Mouse (Mus musculus): ENCODE measurements around the gene Ccdc57. TPM values are rescaled to one million over a fixed set of nuclear protein-coding genes. Genes with fewer than 3 reads are reported as not detected.

The Ccdc57 gene
- 1.4 and 1.7 TPM in 2 replicates for polyA plus RNA-seq (2012; rRNA removed)

DNA sequence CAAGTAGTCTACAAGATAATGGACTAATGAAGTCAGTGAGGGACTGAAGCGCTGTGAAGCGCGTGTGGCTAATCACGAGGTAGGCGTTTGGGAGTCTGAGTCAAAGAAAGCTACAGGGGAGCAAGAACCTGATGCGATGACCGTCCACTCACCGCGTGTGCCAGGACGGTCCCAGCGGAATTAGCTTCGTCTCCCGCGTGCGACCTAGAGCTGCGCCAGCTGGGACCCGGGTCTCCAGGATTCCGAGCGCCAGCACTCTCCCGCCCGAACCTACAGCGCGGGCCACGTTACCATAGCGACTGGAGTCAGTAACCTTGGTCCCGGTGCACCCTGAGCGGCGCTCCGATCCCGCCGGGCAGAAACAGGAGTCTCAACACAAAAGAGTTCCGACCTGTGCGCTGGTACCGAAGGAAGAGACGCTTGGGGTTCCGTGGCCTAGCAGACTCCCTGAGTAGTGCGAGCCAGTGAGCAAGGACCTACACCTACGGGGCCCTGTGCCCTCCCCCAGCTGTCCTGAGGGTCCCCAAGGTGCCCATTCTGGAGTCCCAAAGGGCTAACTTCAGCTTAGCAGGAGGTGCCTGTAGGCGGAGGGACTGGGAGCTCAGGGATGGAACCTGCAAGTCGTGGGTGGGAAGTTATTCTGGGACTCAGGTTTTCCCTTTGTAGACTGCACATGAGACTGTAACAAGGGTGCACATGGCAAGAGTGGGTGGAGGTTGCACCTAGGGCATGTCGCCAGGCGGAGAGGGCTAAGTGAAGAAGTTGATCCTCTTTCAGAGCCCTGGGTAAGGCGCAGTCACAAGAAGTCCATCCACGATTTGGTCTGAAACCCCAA lies at the start of gene Ccdc57:
Gene Ccdc57, minus strand, starts transcription at position 309 of the 835 bp plus-strand sequence.

DNA sequence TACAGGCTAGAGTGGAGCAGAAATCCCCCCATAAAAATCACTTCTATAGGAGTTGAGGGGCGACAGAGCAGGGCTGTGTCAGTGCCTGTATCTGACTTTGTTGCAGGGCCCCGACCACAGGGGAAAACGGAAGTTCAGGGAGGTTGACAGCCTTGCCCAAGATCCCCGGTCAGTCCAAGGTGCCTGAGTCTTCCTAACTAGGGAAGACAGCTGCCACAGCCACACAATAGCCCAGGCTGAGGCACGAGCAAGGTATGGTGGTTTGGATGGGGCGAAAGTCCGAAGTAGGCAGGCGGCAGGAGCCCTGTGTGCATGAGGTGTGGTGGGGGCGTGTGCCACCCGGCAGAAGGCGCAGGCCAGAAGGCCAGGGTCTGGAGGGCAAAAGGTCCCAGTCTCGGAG lies 15.7 kb upstream of the Ccdc57 start, which contains the start of gene Slc16a3:
Gene Slc16a3, plus strand, starts transcription at position 153 of the 400 bp plus-strand sequence.

DNA sequence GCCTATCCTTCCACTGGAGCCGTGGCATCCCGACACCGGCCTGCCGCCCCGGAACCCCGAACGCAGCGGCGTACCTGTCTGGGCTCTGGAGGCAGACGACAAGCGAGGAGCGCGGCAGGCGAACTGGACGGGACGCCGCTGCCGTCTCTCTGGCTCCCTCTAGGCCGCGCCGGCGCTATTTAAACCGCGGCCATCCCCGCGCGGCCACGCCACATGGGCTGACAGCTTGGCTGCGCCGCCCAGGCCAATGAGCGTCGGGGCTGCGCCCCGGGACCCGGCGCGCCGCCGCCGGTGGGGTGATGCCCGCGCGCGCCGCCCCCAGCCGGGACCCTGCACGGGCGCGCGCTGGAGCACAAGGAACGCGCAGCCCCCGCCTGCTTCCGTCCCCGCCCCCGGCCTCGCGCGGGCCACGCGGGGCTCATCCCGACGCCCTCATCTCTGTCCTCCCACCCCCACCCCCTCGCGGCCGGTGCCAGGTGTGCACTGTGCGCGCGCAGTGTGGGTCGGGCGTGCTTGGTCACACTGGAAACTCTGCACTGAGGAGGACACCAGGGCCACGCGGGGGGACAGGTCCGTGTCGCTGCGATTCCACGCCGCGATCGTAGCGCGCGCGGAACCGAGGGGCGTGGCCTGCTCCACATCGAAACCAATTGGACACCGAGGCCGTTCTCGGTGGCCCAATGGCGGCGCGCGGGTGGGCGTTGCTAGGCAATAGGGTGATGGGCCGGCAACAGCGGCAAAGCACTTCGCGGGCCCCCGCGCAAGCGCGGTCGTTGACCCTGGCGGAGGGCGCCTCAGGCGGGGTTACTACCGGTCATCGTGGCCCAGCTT lies 108.5 kb downstream of the Ccdc57 start, which contains the start of gene Fasn:
Gene Fasn, minus strand, starts transcription at position 592 of the 831 bp plus-strand sequence.

DNA sequence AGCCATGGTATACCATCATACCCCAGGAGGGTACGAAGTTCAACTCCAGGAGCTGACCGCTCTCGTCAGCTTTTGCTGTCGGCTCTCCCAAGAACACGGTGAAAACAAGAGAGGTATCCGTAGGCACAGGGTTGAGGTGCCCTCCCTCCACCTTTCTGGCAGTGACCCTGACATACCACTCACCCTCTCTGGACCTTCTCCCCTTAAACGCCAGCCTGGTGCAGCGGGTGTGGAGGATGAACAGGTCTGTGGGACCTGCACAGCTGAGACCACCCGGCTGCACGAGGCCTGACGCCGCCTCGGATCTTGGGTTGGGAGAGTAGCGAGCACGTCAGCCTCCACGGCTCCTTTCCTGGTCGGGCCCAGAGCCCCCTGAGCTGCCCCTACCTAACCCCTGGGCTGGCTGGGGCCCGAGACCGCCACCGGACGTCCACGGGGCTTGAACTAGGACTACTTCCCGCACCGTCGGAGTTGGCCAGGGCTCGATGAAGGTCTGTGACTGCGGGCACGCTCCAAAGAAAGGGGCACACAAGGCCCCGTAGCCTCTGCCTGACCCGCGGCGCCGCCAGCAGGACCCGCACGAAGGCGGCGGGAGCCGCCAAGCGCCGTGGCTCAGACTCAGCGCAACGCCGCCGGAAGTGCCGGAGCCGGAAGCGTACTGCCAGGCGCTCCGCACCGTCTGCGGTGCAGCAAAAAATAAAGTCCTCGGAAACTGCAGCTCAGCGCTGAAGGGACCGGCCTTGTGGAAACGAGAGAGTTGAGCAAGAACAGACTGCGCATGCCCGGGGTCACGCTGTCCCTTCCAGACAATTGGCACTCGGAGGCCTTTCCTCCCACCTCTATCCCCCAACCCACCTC lies 136.7 kb downstream of the Ccdc57 start, which contains the start of gene Dus1l:
Gene Dus1l, minus strand, starts transcription at position 648 of the 858 bp plus-strand sequence.

DNA sequence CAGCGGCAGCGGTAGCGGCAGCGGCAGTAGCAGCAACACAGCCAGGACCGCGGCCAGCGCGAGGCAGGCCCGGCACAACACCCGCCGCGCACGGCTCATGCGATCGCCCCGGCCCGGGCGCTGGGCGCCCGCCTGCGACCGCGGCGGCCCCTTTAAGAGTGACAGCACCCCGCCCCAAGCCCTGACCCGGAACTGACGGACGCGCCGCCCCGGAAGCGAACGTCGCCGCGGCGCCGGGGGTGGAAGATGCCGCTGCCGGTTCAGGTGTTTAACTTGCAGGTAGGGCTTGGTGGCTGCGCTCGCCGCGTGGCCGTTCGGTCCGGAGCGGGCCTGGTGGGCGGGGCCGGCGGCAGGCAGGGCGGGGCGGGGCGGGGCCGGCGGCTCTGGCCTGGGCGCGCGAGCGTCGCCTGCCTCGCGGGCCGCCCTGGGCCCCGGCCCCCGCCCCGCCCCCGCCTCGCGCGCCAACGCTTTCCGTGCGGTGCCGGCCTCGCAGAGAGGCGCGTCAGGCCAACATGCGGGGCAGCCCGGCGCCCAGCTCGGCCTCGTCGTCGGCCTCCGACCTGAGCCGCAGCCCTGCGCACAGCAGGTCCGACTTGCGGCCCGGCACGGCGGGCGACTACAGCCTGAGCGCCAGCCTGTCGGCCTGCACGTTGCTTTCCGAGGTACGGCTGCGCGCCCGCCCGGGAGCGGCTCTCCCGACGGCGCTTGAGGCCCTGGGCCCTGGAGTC lies 148.4 kb downstream of the Ccdc57 start, which contains the start of the genes Rfng and Gps1:
Gene Rfng, minus strand, starts transcription at position 144 of the 728 bp plus-strand sequence.
Gene Gps1, plus strand, starts transcription at position 209 of the 728 bp plus-strand sequence.

Other genes with a start within 250 kb of the Ccdc57 start
- gene Cenpx, start 219.1 kb downstream of the Ccdc57 start, polyA plus RNA-seq (2012; rRNA removed) = 61.2 and 66.5 TPM in 2 replicates
- 8.6 and 8.7 TPM in 2 replicates for gene Lrrc45, start 218.9 kb downstream of the Ccdc57 start, polyA plus RNA-seq (2012; rRNA removed)
- 1.3 and 1.4 TPM in 2 replicates for gene Rac3, start 211.4 kb downstream of the Ccdc57 start, polyA plus RNA-seq (2012; rRNA removed)
- 9.4 and 10.1 TPM in 2 replicates for gene Dcxr, start 205.6 kb downstream of the Ccdc57 start, polyA plus RNA-seq (2012; rRNA removed)
- gene Cbr2, start 200.8 kb downstream of the Ccdc57 start, polyA plus RNA-seq (2012; rRNA removed) = 0.16 TPM in 1 of 2 replicates, not detected in the other
- 2.8 and 3.7 TPM in 2 replicates for gene Hmga1b, start 170.1 kb downstream of the Ccdc57 start, polyA plus RNA-seq (2012; rRNA removed)
- 6.9 and 8.6 TPM in 2 replicates for gene Rfng, start 148.7 kb downstream of the Ccdc57 start, polyA plus RNA-seq (2012; rRNA removed)
- 61.2 and 70.7 TPM in 2 replicates for gene Gps1, start 148.6 kb downstream of the Ccdc57 start, polyA plus RNA-seq (2012; rRNA removed)
- 30.8 and 33.4 TPM in 2 replicates for gene Dus1l, start 136.5 kb downstream of the Ccdc57 start, polyA plus RNA-seq (2012; rRNA removed)
- 44.8 and 46.6 TPM in 2 replicates for gene Fasn, start 108.3 kb downstream of the Ccdc57 start, polyA plus RNA-seq (2012; rRNA removed)
- gene Slc16a3, start 15.6 kb upstream of the Ccdc57 start, polyA plus RNA-seq (2012; rRNA removed) = 19.7 and 22.6 TPM in 2 replicates
- 25.7 and 28.4 TPM in 2 replicates for gene Csnk1d, start 58.5 kb upstream of the Ccdc57 start, polyA plus RNA-seq (2012; rRNA removed)
- 0.34 and 0.43 TPM in 2 replicates for gene Cd7, start 106.5 kb upstream of the Ccdc57 start, polyA plus RNA-seq (2012; rRNA removed)
- gene Sectm1b, start 130.7 kb upstream of the Ccdc57 start, polyA plus RNA-seq (2012; rRNA removed) = 0.06 and 0.07 TPM in 2 replicates
- gene Sectm1a, start 148.3 kb upstream of the Ccdc57 start, polyA plus RNA-seq (2012; rRNA removed) = 0.87 and 1.2 TPM in 2 replicates
- gene Tex19.2, start 185.8 kb upstream of the Ccdc57 start, polyA plus RNA-seq (2012; rRNA removed) = 0.06 and 0.09 TPM in 2 replicates
- 0.06 and 0.18 TPM in 2 replicates for gene Tex19.1, start 213.3 kb upstream of the Ccdc57 start, polyA plus RNA-seq (2012; rRNA removed)
- gene Uts2r, start 227.4 kb upstream of the Ccdc57 start, polyA plus RNA-seq (2012; rRNA removed) = 0.01 and 0.03 TPM in 2 replicates

Measured in liver, embryonic 14 days (tissue).